Mouse (Mus musculus) retina, postnatal 7 days (tissue): ENCODE measurements around the gene Kmt2b.

Experiments
- DNase-seq: peaks from one replicate; pipeline ENCODE4 v3.0.0-alpha.2; 2012; ENCODE audit warnings: low read depth, low spot score

Gene Kmt2b

GRCm38 (mm10) chr7:30588676-30589434, at the start of gene Kmt2b:
Gene Kmt2b (minus strand): TSS chr7:30588726.
- DNase-seq = peak; percentile 93

- no peak for DNase-seq
Measured at GRCm38 (mm10) chr7:30636395-30636794, 47.9 kb upstream of the Kmt2b start.

DNA sequence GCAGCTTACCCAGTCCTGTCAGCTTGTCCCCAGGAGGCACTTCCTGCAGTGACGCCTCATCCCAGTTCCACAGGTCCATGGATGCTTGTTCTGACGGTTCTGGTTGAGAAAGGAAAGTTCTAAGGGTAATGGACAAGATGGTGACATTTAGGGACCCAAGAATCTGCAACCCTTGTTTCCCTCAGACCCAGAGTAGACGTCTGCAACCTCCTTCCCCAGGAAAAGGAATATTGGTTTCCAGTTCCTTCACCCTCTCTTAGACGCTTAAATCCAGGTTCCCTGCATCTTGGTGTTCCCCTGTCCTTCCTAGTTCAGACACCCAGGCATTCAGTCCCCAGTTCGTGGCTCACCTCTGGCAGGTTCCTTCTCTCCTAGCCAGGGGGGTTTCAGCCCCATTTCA, 47.2 kb upstream of the Kmt2b start, which contains the start of gene Etv2:
Etv2 (minus strand) TSS at position 101 of the 400 bp plus-strand sequence.
- DNase-seq = no peak

DNA sequence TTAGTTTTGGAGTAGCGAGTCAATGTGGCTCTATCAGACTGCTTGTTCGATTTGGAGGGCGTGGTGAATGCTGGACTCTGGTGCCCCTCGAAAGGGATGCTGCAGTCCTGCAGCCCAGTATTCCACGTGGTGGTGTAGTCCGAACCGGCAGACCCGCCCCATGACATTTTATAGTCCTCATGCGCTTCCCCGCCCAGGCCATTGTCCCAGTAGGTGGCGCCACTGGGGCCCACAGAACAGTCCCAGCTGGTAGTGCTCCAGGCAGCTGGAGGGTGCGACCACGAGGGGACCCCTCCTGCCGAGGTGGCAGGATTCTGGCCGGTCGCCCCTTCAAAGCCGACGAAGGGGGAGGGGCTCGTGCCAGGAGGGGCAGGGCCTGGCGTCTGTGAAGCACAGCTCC, 46.1 kb upstream of the Kmt2b start:
- DNase-seq = peak; percentile 36

DNA sequence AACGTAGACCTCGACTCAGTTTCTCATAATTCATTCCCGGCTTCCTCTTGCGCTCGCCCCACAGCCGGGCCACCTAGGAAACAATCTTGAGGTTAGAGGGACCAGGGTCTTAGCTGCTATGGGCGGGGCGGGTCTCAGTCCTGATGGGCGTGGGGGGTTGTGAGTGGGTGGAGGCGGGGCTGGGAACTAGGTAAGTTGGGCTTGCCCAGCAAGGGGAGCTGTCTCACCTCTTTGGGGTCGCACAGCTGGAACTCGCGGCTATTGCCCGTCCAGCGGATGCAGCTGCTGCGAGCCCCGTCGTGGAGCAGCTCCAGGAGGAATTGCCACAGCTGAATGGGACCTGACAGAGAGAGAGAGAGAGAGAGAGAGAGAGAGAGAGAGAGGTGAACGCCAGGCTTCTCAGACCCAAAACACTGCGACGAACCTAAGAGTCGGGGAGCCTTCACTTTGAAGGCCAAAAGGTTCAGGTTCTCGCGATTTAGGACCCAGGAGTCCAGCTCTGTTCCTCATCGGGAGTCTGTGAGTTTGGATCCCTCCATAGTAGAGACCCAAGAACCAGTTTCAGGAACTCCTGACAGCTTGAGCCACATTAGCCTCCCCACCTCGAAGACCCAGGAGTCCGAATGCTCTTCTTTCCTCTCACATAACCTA, 45.4 kb upstream of the Kmt2b start:
- DNase-seq = no peak

- no peak for DNase-seq
Measured at GRCm38 (mm10) chr7:30629013-30629412, 40.5 kb upstream of the Kmt2b start.

DNA sequence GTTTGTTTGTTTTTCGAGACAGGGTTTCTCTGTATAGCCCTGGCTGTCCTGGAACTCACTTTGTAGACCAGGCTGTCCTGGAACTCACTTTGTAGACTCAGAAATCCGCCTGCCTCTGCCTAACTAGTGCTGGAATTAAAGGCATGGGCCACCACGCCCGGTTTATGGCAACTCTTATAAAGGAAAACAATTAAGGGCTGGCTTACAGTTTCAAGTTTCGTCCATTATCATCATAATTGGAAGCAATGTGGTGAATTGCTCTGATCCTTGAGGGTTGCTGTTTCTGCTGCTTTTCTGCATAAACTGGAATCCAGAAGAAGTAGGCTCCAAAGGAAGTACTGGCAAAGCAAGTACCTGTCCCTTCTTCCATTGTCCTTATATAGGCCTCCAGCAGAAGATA, 38.1 kb upstream of the Kmt2b start:
- DNase-seq = no peak

DNA sequence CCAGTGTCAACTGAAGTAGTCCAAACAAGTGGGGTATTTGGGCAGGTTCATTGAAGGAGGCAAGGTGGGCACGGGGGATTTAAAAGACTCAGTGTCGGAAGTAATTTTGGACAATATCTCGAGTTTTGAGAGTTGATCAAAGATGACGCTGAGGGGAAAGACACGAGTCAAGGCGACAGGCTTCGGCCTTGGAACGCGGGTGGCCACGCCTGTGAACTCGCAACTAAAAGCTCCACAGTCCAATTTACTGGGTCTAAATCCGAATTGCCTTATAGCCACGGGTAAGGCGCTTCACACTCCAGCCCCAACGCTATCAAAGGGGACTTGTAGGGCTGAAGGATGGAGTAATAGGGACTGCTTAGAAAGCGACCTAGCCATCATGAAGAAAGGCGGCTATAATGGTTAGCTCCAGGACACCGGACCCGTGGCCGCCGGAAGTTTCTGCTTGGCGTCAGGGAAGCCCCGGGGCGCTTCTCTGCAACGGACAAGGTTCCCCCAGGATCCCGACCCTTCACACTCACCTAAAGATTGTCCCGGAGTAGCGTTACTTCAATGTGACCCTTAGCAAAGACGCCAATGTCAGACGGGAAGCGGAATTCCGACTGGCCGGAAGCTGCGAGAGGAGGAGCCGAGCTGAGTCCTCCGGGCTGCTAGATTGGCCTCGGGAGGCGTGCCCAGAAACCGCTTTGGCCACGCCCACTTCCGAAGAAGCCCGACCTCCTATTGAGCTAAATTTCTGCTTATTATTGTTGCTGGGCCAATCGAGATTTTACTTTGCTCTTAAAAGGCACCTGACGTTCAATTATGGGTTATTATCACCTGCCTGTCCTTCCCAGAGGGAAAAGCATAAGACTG, 37.2 kb upstream of the Kmt2b start, which contains the start of gene Cox6b1:
Cox6b1 (minus strand) TSS at position 622 of the 855 bp plus-strand sequence.
- peak; percentile 79 for DNase-seq

DNA sequence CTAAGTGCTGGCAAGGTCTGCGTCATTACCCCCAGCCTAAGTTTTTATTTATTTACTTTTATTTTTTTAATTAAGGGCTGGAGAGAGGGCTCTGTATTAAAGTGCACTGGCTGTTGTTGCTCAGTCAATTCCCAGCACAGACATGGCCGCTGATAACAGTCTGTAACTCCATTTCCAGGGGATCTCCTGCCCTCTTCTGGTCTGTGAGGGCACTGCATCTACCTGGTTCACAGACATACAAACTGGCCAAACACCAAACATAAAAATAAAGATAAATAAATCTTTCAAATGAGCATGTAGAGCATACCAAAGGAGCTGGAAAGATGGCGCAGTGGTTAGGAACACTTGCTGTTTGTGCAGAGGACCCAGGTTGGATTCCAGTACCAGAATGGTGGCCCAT, 30.7 kb upstream of the Kmt2b start:
- DNase-seq = no peak

DNA sequence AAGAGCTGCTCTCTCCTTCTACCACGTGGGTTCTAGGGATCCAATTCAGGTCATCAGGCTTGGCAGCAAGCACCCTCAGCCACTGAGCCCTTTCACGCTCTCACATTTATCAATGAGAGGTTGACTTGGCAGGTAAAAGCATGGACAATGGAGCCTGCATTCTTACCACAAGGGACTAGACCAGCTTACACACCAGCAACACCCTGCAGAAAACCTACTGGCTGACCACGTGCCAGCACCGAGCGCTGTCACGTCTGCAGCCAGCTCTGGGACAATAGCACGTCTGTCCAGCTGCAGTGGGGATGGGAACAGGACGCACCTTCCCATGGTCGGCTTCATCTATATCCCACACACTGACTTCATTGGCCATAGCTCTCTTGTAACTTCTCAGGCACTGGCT, 30.1 kb upstream of the Kmt2b start:
- DNase-seq = no peak

DNA sequence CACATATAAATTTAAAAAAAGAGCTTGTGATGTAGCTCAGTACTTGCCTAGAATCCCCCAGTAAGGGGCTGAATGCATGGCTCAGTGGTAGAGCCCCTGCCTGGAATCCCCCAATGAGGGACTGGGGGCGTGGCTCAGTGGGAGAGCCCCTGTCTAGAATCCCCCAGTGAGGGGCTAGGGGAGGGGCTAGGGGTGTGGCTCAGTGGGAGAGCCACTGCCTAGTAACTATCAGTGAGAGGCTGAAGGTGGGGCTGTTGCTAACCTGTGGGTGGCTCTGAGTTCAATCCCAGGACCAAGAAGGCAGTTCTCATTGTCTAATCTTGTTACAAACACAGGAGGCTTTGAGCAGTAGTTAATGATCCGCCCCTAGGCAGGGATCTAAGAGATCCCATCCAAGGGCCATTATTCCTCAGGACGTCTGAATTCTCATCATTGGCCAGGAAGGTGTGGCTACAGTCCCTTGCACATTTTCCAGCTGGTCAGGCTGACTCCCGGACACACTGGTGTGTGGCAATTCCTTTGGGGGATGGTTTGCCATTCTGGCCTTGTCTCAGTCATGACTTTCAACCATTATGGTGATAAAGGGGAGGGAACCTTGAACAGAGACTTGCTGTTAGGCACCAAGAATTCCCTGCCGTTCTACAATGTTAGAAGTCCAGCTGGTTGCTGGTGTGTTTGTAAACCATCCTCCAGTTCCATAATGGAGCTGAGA, 26.7 kb upstream of the Kmt2b start:
- no peak for DNase-seq

- DNase-seq = no peak
Measured at GRCm38 (mm10) chr7:30614454-30614853, 25.9 kb upstream of the Kmt2b start.

DNA sequence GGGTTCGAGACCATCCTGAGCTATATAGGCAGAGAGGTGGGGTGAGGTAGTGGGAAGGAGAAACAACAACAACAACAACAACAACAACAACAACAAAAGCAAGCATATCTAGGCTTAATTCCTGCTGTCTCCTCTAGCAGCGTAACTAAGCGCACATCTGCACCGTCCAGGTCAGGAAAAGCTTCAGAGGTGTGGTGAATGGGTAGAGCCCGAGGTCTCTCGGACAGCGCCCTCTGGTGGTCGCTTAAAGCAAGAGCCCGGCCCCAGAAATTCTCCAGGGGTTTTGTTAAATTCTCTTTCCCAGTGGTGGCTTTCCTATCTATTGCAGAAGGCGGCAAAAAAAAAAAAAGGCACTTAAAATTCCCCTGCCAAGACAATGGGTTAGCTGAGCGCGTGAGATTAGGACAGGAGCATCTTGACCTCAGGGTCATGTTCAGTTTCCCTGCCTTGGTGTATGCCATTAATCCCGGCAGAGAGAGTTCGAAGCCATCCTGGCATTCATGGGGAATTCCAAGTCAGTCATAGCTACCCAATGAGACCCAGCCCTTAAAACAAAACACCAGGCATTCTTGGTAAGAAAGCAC, 25.1 kb upstream of the Kmt2b start:
- peak; percentile 42 for DNase-seq

- no peak for DNase-seq
Measured at GRCm38 (mm10) chr7:30612654-30613402, 24.3 kb upstream of the Kmt2b start, which contains the start of gene Upk1a. Gene Upk1a (minus strand): TSS chr7:30612847.

DNA sequence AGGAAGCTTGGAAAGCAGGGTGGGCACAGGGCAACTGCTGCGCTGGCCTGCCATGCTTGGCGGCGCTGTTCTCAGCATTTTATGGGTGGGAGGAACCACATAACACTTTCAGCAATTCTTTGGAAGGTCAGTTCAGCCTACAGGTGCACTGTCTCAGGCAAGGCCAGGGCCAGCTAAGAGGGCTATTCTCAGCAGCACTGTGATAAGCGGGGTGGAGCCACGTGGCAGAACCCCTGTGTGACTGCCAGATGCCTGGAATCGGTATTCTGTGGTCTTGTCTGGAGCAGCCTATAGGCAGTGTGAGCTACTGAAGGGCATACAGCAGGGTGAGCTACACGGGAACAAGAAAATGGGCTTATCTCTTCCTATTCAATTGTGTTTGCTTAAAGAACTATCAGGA, 21.5 kb upstream of the Kmt2b start:
- DNase-seq = no peak

- no peak for DNase-seq
Measured at GRCm38 (mm10) chr7:30608476-30608875, 19.9 kb upstream of the Kmt2b start.

- no peak for DNase-seq
Measured at GRCm38 (mm10) chr7:30607706-30608309, 19.3 kb upstream of the Kmt2b start.

GRCm38 (mm10) chr7:30604944-30605343, 16.4 kb upstream of the Kmt2b start:
- no peak for DNase-seq

- DNase-seq = no peak
Measured at GRCm38 (mm10) chr7:30604424-30604823, 15.9 kb upstream of the Kmt2b start.

GRCm38 (mm10) chr7:30602583-30602982, 14.1 kb upstream of the Kmt2b start:
- no peak for DNase-seq
